Mouse (Mus musculus): Measurements from ENCODE around the gene Ghrl. TPM values are rescaled to one million over a fixed set of nuclear protein-coding genes. Genes with fewer than 3 reads are reported as not detected.

The Ghrl gene
- polyA plus RNA-seq, 1 experiment = not detected

DNA sequence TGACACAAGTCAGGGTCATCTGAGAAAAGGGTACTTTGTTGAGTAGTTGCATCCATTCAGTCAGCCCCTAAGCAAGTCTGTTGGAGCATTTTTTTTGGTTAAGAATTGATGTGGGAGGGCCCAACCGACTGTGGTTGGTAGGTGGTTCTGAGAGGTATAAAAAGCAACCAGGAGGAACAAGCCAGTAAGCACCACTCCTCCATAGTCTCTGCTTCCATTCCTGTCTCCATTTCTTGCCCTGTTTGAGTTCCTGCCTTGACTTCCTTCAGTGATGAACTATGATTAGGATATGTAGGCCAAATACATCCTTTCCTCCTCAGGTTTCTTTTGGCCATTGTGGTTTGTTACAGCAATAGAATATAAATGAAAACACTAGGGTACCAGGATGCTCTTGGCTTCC lies 23.4 kb upstream of the Ghrl start:
- Histone ChIP-seq H3K4me1 (ENCODE audit: control insufficient read depth, insufficient read depth, insufficient read length) (no peaks in the 10 kb centered on the region; the same call in 1 of the 2 replicates), H3K4me3 (ENCODE audit: extremely low read depth, insufficient read depth, insufficient read length) (no peak overlapping the region), H3K27me3 (ENCODE audit: control insufficient read depth, insufficient read depth, low read length) (no peaks in the 10 kb centered on the region), H3K27ac (ENCODE audit: insufficient read depth, low read length) (no peak overlapping the region), H3K36me3 (ENCODE audit: control insufficient read depth, insufficient read depth, low read length) (no peaks in the 10 kb centered on the region)
- DNase-seq (ENCODE audit: low read depth in 1 of 2, low spot score in 2 of 2) = no peak
- TF ChIP-seq CTCF (IDR thresholded peaks at IDR 0.05; ENCODE audit: extremely low read depth, insufficient read depth, insufficient read length, insufficient replicate concordance) = no peak
- TF ChIP-seq POLR2A (IDR thresholded peaks at IDR 0.05; ENCODE audit: low read depth, low read length) = no peak
- WGBS = 13% methylated on average over 1 of the region's 1 CpGs

DNA sequence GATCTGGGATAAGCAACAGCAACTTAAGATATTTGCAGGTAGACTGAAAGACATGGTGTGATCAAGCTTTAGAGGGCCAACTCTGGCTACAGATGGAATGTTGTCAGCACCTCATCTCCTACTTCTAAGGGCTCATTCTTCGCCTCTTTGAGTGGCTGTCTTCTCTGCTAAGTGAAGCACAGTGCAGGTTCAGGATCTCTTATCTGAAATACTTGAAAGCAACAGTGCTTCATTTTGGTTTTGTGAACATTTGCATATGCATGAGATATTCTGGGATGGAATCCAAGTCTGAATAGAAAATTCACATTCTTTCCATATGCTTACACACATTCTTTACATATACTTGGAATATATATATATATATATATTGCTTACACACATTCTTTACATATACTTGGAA lies 22.6 kb upstream of the Ghrl start:
- WGBS = 88% methylated on average over 1 of the region's 1 CpGs
- no peaks in the 10 kb centered on the region; the same call in 1 of the 2 replicates for H3K4me1 ChIP-seq (ENCODE audit: control insufficient read depth, insufficient read depth, insufficient read length)
- no peak for DNase-seq (ENCODE audit: low read depth in 1 of 2, low spot score in 2 of 2)
- TF ChIP-seq CTCF (IDR thresholded peaks at IDR 0.05; ENCODE audit: extremely low read depth, insufficient read depth, insufficient read length, insufficient replicate concordance) (no peak), POLR2A (IDR thresholded peaks at IDR 0.05; ENCODE audit: low read depth, low read length) (no peak)
- no peaks in the 10 kb centered on the region for H3K27me3 ChIP-seq (ENCODE audit: control insufficient read depth, insufficient read depth, low read length)
- no peak overlapping the region for H3K4me3 ChIP-seq (ENCODE audit: extremely low read depth, insufficient read depth, insufficient read length)
- no peak overlapping the region for H3K27ac ChIP-seq (ENCODE audit: insufficient read depth, low read length)
- 0 out of 2 replicates have a peak, but pooled peaks cover 1% of the 10 kb centered on the region for H3K36me3 ChIP-seq (ENCODE audit: control insufficient read depth, insufficient read depth, low read length)

- TF ChIP-seq POLR2A (IDR thresholded peaks at IDR 0.05; ENCODE audit: low read depth, low read length) = no peak
- no peak for TF ChIP-seq CTCF (IDR thresholded peaks at IDR 0.05; ENCODE audit: extremely low read depth, insufficient read depth, insufficient read length, insufficient replicate concordance)
- no peak for DNase-seq (ENCODE audit: low read depth in 1 of 2, low spot score in 2 of 2)
- 51% methylated on average over 2 of the region's 2 CpGs for WGBS
- H3K4me1 ChIP-seq (ENCODE audit: control insufficient read depth, insufficient read depth, insufficient read length) = no peaks in the 10 kb centered on the region; the same call in 1 of the 2 replicates
- H3K27me3 ChIP-seq (ENCODE audit: control insufficient read depth, insufficient read depth, low read length) = no peaks in the 10 kb centered on the region
- H3K27ac ChIP-seq (ENCODE audit: insufficient read depth, low read length) = no peak overlapping the region
- no peak overlapping the region for H3K4me3 ChIP-seq (ENCODE audit: extremely low read depth, insufficient read depth, insufficient read length)
- peaks cover 3% of the 10 kb centered on the region; the same call in 1 of the 2 replicates for H3K36me3 ChIP-seq (ENCODE audit: control insufficient read depth, insufficient read depth, low read length)
Observed at GRCm38 (mm10) chr6:113741425-113741824, 21.7 kb upstream of the Ghrl start.

- TF ChIP-seq CTCF (IDR thresholded peaks at IDR 0.05; ENCODE audit: extremely low read depth, insufficient read depth, insufficient read length, insufficient replicate concordance) (no peak), POLR2A (IDR thresholded peaks at IDR 0.05; ENCODE audit: low read depth, low read length) (peak; percentile 69)
- Histone ChIP-seq H3K36me3 (ENCODE audit: control insufficient read depth, insufficient read depth, low read length) (peaks cover 10% of the 10 kb centered on the region), H3K4me3 (ENCODE audit: extremely low read depth, insufficient read depth, insufficient read length) (peak within 1 kb of the TSS; percentile 92), H3K4me1 (ENCODE audit: control insufficient read depth, insufficient read depth, insufficient read length) (no peaks in the 10 kb centered on the region; the same call in 1 of the 2 replicates), H3K27me3 (ENCODE audit: control insufficient read depth, insufficient read depth, low read length) (no peaks in the 10 kb centered on the region), H3K27ac (ENCODE audit: insufficient read depth, low read length) (peak within 1 kb of the TSS; percentile 41; the same call in 1 of the 2 replicates)
- DNase-seq (ENCODE audit: low read depth in 1 of 2, low spot score in 2 of 2) = peak; percentile 77 to 80
- WGBS = 6% methylated on average over 41 of the region's 41 CpGs
Observed at GRCm38 (mm10) chr6:113740236-113741217, 20.8 kb upstream of the Ghrl start, which contains the start of gene Sec13. Sec13 (minus strand) TSS chr6:113740743.

DNA sequence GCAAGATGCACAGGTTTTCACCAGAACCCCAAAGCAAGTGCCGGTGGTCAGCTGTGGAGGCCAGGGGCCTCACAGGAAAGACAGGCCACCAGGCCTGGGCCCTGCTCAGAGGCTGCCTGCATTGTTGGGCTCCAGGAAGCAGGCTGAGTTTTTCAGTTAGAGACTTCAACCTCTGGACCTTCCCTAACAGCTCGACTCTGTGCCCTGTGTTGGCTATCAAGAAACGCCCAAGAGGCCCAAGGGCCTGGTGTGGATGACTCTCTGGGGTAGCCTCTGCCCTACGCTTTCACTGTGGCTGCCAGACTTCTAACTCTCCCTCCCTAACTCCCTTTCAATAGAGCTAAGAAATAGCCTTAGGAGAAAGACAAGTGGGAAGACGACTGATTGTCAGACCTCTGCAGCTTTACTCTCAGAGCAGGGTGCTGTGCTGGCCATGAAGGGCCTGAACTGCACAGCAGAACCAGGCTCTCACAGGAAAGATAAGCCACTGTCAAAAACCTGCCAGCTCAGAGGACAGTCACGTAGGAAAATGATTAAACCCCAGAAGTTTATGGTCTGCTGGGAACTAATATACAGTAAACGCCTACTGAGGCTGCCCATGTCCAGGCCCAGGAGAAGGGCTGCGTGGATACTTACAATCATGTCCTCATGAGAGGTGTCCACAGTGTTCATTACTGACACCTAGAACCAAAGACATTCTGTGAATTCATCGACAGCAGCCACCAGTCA lies 17.8 kb upstream of the Ghrl start:
- no peak overlapping the region for H3K27ac ChIP-seq (ENCODE audit: insufficient read depth, low read length)
- peaks cover 23% of the 10 kb centered on the region for H3K36me3 ChIP-seq (ENCODE audit: control insufficient read depth, insufficient read depth, low read length)
- 92% methylated on average over 9 of the region's 9 CpGs for WGBS
- no peaks in the 10 kb centered on the region for H3K27me3 ChIP-seq (ENCODE audit: control insufficient read depth, insufficient read depth, low read length)
- no peak for DNase-seq (ENCODE audit: low read depth in 1 of 2, low spot score in 2 of 2)
- TF ChIP-seq POLR2A (IDR thresholded peaks at IDR 0.05; ENCODE audit: low read depth, low read length) = no peak
- no peak for TF ChIP-seq CTCF (IDR thresholded peaks at IDR 0.05; ENCODE audit: extremely low read depth, insufficient read depth, insufficient read length, insufficient replicate concordance)
- no peaks in the 10 kb centered on the region; the same call in 1 of the 2 replicates for H3K4me1 ChIP-seq (ENCODE audit: control insufficient read depth, insufficient read depth, insufficient read length)
- H3K4me3 ChIP-seq (ENCODE audit: extremely low read depth, insufficient read depth, insufficient read length) = no peak overlapping the region

DNA sequence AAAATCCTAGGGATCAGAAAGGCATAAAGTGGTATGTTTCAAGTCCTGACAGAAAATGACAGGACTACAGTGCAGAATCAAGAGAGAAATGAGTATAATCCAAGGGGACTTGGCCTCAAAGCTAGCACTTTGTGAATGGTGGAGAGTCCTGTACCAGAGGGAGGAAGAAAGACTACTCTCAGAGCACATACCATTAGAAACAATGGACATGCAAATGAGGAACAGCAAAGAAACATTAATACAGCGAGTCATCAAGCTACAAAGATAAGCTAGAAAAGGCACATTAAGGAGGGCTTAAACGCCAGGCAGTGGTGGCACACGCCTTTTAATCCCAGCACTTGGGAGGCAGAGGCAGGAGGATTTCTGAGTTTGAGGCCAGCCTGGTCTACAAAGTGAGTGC lies 11.6 kb upstream of the Ghrl start:
- DNase-seq (ENCODE audit: low read depth in 1 of 2, low spot score in 2 of 2) = no peak
- H3K27ac ChIP-seq (ENCODE audit: insufficient read depth, low read length) = no peak overlapping the region
- 88% methylated on average over 3 of the region's 3 CpGs for WGBS
- H3K36me3 ChIP-seq (ENCODE audit: control insufficient read depth, insufficient read depth, low read length) = peaks cover 57% of the 10 kb centered on the region
- TF ChIP-seq CTCF (IDR thresholded peaks at IDR 0.05; ENCODE audit: extremely low read depth, insufficient read depth, insufficient read length, insufficient replicate concordance) = no peak
- TF ChIP-seq POLR2A (IDR thresholded peaks at IDR 0.05; ENCODE audit: low read depth, low read length) = no peak
- no peaks in the 10 kb centered on the region for H3K4me1 ChIP-seq (ENCODE audit: control insufficient read depth, insufficient read depth, insufficient read length)
- no peak overlapping the region for H3K4me3 ChIP-seq (ENCODE audit: extremely low read depth, insufficient read depth, insufficient read length)
- H3K27me3 ChIP-seq (ENCODE audit: control insufficient read depth, insufficient read depth, low read length) = no peaks in the 10 kb centered on the region
